ENCODE assay signal across 8 mouse cellular contexts in genomic region chr11:60208201-60208600, GRCm38 (mm10). TPM values are rescaled to one million over a fixed set of nuclear protein-coding genes. Genes with fewer than 3 reads are reported as not detected.
DNase-seq lines count a peak whose midpoint lies in the region; ATAC-seq and TF ChIP-seq lines count a peak whose summit lies in the region.

No protein-coding gene starts in this region.

- H3K4me3 ChIP-seq in lung, embryonic 15.5 days = peak overlapping the region; percentile 50
- peak overlapping the region; percentile 52 for H3K4me3 ChIP-seq in forebrain, embryonic 15.5 days
- H3K4me3 ChIP-seq in limb, embryonic 11.5 days (ENCODE audit: low read depth, low read length) = peak overlapping the region; percentile 14; the same call in 1 of the 2 replicates
- peak overlapping the region; percentile 47; the same call in 1 of the 2 replicates for H3K4me3 ChIP-seq in olfactory bulb, adult 2 months (ENCODE audit: insufficient read depth, low read depth, low read length)

- peaks cover 39% of the 10 kb centered on the region for H3K36me3 ChIP-seq in lung, embryonic 15.5 days
- peaks cover 24% of the 10 kb centered on the region for H3K36me3 ChIP-seq in forebrain, embryonic 15.5 days
- H3K36me3 ChIP-seq in limb, embryonic 11.5 days (ENCODE audit: control insufficient read depth, insufficient read depth, low read length) = peaks cover 25% of the 10 kb centered on the region

- no peaks in the 10 kb centered on the region for H3K9me3 ChIP-seq in lung, embryonic 15.5 days
- no peaks in the 10 kb centered on the region for H3K9me3 ChIP-seq in forebrain, embryonic 15.5 days
- H3K9me3 ChIP-seq in limb, embryonic 11.5 days (ENCODE audit: control insufficient read depth, low read length) = no peaks in the 10 kb centered on the region

- H3K27ac ChIP-seq in lung, embryonic 15.5 days = peak overlapping the region; percentile 92
- H3K27ac ChIP-seq in forebrain, embryonic 15.5 days (replicated peaks) = peak overlapping the region; percentile 88
- no peak overlapping the region for H3K27ac ChIP-seq in limb, embryonic 11.5 days (replicated peaks; ENCODE audit: low read depth, low read length)
- H3K27ac ChIP-seq in olfactory bulb, adult 2 months (ENCODE audit: insufficient read depth, low read depth, low read length) = no peak overlapping the region

- no peak for TF ChIP-seq POLR2A in olfactory bulb, adult 2 months (IDR thresholded peaks at IDR 0.05; ENCODE audit: insufficient read depth, low read depth, low read length)

- no peak for ATAC-seq in lung, embryonic 15.5 days (ENCODE audit: borderline replicate concordance, extremely low read depth, low FRiP score, low TSS enrichment)
- ATAC-seq in forebrain, embryonic 15.5 days (replicated peaks) = no peak
- no peak for ATAC-seq in limb, embryonic 11.5 days (ENCODE audit: insufficient number of reproducible peaks, low FRiP score, low TSS enrichment, low read depth)

- peak overlapping the region; percentile 88 for H3K4me2 ChIP-seq in lung, embryonic 15.5 days
- peak overlapping the region; percentile 58 for H3K4me2 ChIP-seq in forebrain, embryonic 15.5 days (replicated peaks)
- H3K4me2 ChIP-seq in limb, embryonic 11.5 days (ENCODE audit: low read depth, severe bottlenecking) = peak overlapping the region; percentile 44; the same call in 1 of the 2 replicates

- H3K9ac ChIP-seq in lung, embryonic 15.5 days = peak overlapping the region; percentile 45
- H3K9ac ChIP-seq in forebrain, embryonic 15.5 days (replicated peaks) = peak overlapping the region; percentile 55
- 0 out of 2 replicates have a peak overlapping the region, but pooled peaks have one; percentile 36 for H3K9ac ChIP-seq in limb, embryonic 11.5 days (ENCODE audit: low read length)

- WGBS in lung, embryonic 15.5 days = 45% methylated on average over 6 of the region's 6 CpGs
- WGBS in forebrain, embryonic 15.5 days = 38% methylated on average over 6 of the region's 6 CpGs
- 74% methylated on average over 6 of the region's 6 CpGs for WGBS in limb, embryonic 11.5 days
- 56% methylated on average over 6 of the region's 6 CpGs for WGBS in olfactory bulb, adult 2 months

- DNase-seq in lung, postnatal 25 days (ENCODE audit: low spot score) = no peak
- no peak for DNase-seq in limb, embryonic 11.5 days (ENCODE audit: low spot score)
- DNase-seq in cerebellum, adult 11-12 months = no peak
- DNase-seq in layer of hippocampus, postnatal 10 days (ENCODE audit: low spot score in 2 of 2) = no peak
- DNase-seq in urinary bladder, postnatal 25 days (ENCODE audit: low spot score) = no peak

- no peaks in the 10 kb centered on the region for H3K27me3 ChIP-seq in lung, embryonic 15.5 days
- H3K27me3 ChIP-seq in forebrain, embryonic 15.5 days = no peaks in the 10 kb centered on the region
- no peaks in the 10 kb centered on the region for H3K27me3 ChIP-seq in limb, embryonic 11.5 days (ENCODE audit: control insufficient read depth, insufficient read depth, low read length)

- peaks cover 76% of the 10 kb centered on the region for H3K4me1 ChIP-seq in lung, embryonic 15.5 days
- H3K4me1 ChIP-seq in forebrain, embryonic 15.5 days = peaks cover 58% of the 10 kb centered on the region
- peaks cover 54% of the 10 kb centered on the region for H3K4me1 ChIP-seq in limb, embryonic 11.5 days (ENCODE audit: control insufficient read depth, insufficient read depth, low read length)
- peaks cover 40% of the 10 kb centered on the region for H3K4me1 ChIP-seq in olfactory bulb, adult 2 months (ENCODE audit: control insufficient read depth, insufficient read depth, low read length)

- no peak for TF ChIP-seq CTCF in olfactory bulb, adult 2 months (IDR thresholded peaks at IDR 0.05; ENCODE audit: insufficient read depth, low read depth, low read length)

RNA-seq across cellular contexts. Expression of gene Srebf1, which starts 14.2 kb away (rescaled TPM):
- polyA plus RNA-seq in lung, embryonic 15.5 days (2015; fragmentation: Nextera tagmentation; extraction: Ambion mirVana) = 74.3 and 76.8 TPM in 2 replicates
- polyA plus RNA-seq in forebrain, embryonic 15.5 days (2015; fragmentation: Nextera tagmentation; extraction: Ambion mirVana) = 48.2 and 52.7 TPM in 2 replicates
- 53.2 and 55.3 TPM in 2 replicates for polyA plus RNA-seq in limb, embryonic 11.5 days (2014; fragmentation: Nextera tagmentation; extraction: Ambion mirVana)
- not detected in 2 replicates for polyA plus RNA-seq in olfactory bulb, adult 2 months (2012; ENCODE audit: insufficient read depth, insufficient read length, low replicate concordance, missing spikeins)
- total RNA-seq in layer of hippocampus, postnatal 10 days (2021) = 10 to 100 TPM; 46.8 to 52.8 TPM

Comparison
In these comparisons a context has a peak if more than half of its experiments do, and no peak if none do; other contexts are left out.
1. H3K27ac ChIP-seq: peak in lung, embryonic 15.5 days (single experiment) and forebrain, embryonic 15.5 days (single experiment); none in limb, embryonic 11.5 days (single experiment) and olfactory bulb, adult 2 months (single experiment).
2. RNA of gene Srebf1, which starts 14.2 kb away (polyA plus RNA-seq): 74.3 to 76.8 TPM in lung, embryonic 15.5 days, 53.2 to 55.3 TPM in limb, embryonic 11.5 days and 48.2 to 52.7 TPM in forebrain, embryonic 15.5 days; not detected in olfactory bulb, adult 2 months; every median in the first group is over 10 times any median in the second.
3. Peak in every context shown above with its lines, with median percentiles within 50 percentile points of each other: H3K4me2 ChIP-seq, H3K4me3 ChIP-seq and H3K9ac ChIP-seq.